Mouse (Mus musculus): ENCODE results near the gene Otop2. TPM values are rescaled to one million over a fixed set of nuclear protein-coding genes. Genes with fewer than 3 reads are reported as not detected.

The Otop2 gene
- polyA plus RNA-seq, 1 experiment from 2014 or later: not detected

GRCm38 (mm10) chr11:115274178-115274577, 32.8 kb upstream of the Otop2 start:
- Histone ChIP-seq H3K4me3 (ENCODE audit: low read depth, low read length) (no peak overlapping the region), H3K9ac (ENCODE audit: low read depth, low read length) (no peak overlapping the region), H3K4me2 (replicated peaks; ENCODE audit: low read depth, low read length) (no peak overlapping the region), H3K4me1 (replicated peaks; ENCODE audit: control insufficient read depth, insufficient read depth, low read length) (peaks cover 12% of the 10 kb centered on the region), H3K9me3 (ENCODE audit: control insufficient read depth, low read length) (no peaks in the 10 kb centered on the region), H3K27me3 (ENCODE audit: control insufficient read depth, insufficient read depth, low read length) (no peaks in the 10 kb centered on the region), H3K27ac (ENCODE audit: low read depth, low read length) (no peak overlapping the region), H3K36me3 (ENCODE audit: control insufficient read depth, insufficient read depth, low read length) (no peaks in the 10 kb centered on the region)
- 84% methylated on average over 7 of the region's 7 CpGs for WGBS
- no peak for ATAC-seq (ENCODE audit: low FRiP score)
- no peak for DNase-seq (ENCODE audit: low spot score)

GRCm38 (mm10) chr11:115274771-115275170, 32.2 kb upstream of the Otop2 start:
- ATAC-seq (ENCODE audit: low FRiP score) (no peak), DNase-seq (ENCODE audit: low spot score) (no peak)
- Histone ChIP-seq H3K9me3 (ENCODE audit: control insufficient read depth, low read length) (no peaks in the 10 kb centered on the region), H3K4me2 (replicated peaks; ENCODE audit: low read depth, low read length) (no peak overlapping the region), H3K4me1 (replicated peaks; ENCODE audit: control insufficient read depth, insufficient read depth, low read length) (peaks cover 10% of the 10 kb centered on the region), H3K27me3 (ENCODE audit: control insufficient read depth, insufficient read depth, low read length) (no peaks in the 10 kb centered on the region), H3K4me3 (ENCODE audit: low read depth, low read length) (no peak overlapping the region), H3K36me3 (ENCODE audit: control insufficient read depth, insufficient read depth, low read length) (no peaks in the 10 kb centered on the region), H3K9ac (ENCODE audit: low read depth, low read length) (no peak overlapping the region), H3K27ac (ENCODE audit: low read depth, low read length) (no peak overlapping the region)
- 93% methylated on average over 6 of the region's 6 CpGs for WGBS

GRCm38 (mm10) chr11:115275509-115275908, 31.5 kb upstream of the Otop2 start:
- no peak overlapping the region for H3K9ac ChIP-seq (ENCODE audit: low read depth, low read length)
- ATAC-seq (ENCODE audit: low FRiP score) (no peak), DNase-seq (ENCODE audit: low spot score) (no peak)
- no peak overlapping the region for H3K4me2 ChIP-seq (replicated peaks; ENCODE audit: low read depth, low read length)
- WGBS: 81% methylated on average over 6 of the region's 6 CpGs
- peaks cover 7% of the 10 kb centered on the region for H3K4me1 ChIP-seq (replicated peaks; ENCODE audit: control insufficient read depth, insufficient read depth, low read length)
- H3K36me3 ChIP-seq (ENCODE audit: control insufficient read depth, insufficient read depth, low read length): no peaks in the 10 kb centered on the region
- no peaks in the 10 kb centered on the region for H3K9me3 ChIP-seq (ENCODE audit: control insufficient read depth, low read length)
- H3K4me3 ChIP-seq (ENCODE audit: low read depth, low read length): no peak overlapping the region
- no peak overlapping the region for H3K27ac ChIP-seq (ENCODE audit: low read depth, low read length)
- H3K27me3 ChIP-seq (ENCODE audit: control insufficient read depth, insufficient read depth, low read length): no peaks in the 10 kb centered on the region

- DNase-seq (ENCODE audit: low spot score): no peak
- WGBS: 69% methylated on average over 3 of the region's 3 CpGs
These were observed 31.0 kb upstream of the Otop2 start for GRCm38 (mm10) chr11:115275954-115276353.

GRCm38 (mm10) chr11:115276780-115277603, 30.0 kb upstream of the Otop2 start, which contains the start of gene Fdxr:
TSS of gene Fdxr (minus strand) at chr11:115277050.
- Histone ChIP-seq H3K4me1 (replicated peaks; ENCODE audit: control insufficient read depth, insufficient read depth, low read length) (peaks cover 7% of the 10 kb centered on the region), H3K9ac (ENCODE audit: low read depth, low read length) (peak within 1 kb of the TSS; percentile 64), H3K9me3 (ENCODE audit: control insufficient read depth, low read length) (no peaks in the 10 kb centered on the region), H3K27me3 (ENCODE audit: control insufficient read depth, insufficient read depth, low read length) (no peaks in the 10 kb centered on the region), H3K4me2 (replicated peaks; ENCODE audit: low read depth, low read length) (peak within 1 kb of the TSS; percentile 64), H3K36me3 (ENCODE audit: control insufficient read depth, insufficient read depth, low read length) (no peaks in the 10 kb centered on the region), H3K27ac (ENCODE audit: low read depth, low read length) (peak within 1 kb of the TSS; percentile 74), H3K4me3 (ENCODE audit: low read depth, low read length) (peak within 1 kb of the TSS; percentile 46)
- ATAC-seq (ENCODE audit: low FRiP score) (peak; percentile 97), DNase-seq (ENCODE audit: low spot score) (peak; percentile 99)
- under 1% methylated on average over 42 of the region's 42 CpGs for WGBS

More at GRCm38 (mm10) chr11:115275954-115276353, 31.0 kb upstream of the Otop2 start:
- peak overlapping the region; percentile 46 for H3K4me3 ChIP-seq (ENCODE audit: low read depth, low read length)
- H3K27me3 ChIP-seq (ENCODE audit: control insufficient read depth, insufficient read depth, low read length): no peaks in the 10 kb centered on the region
- peaks cover 7% of the 10 kb centered on the region for H3K4me1 ChIP-seq (replicated peaks; ENCODE audit: control insufficient read depth, insufficient read depth, low read length)
- no peak for ATAC-seq (ENCODE audit: low FRiP score)
- H3K4me2 ChIP-seq (replicated peaks; ENCODE audit: low read depth, low read length): peak overlapping the region; percentile 64
- no peaks in the 10 kb centered on the region for H3K9me3 ChIP-seq (ENCODE audit: control insufficient read depth, low read length)
- peak overlapping the region; percentile 74; the same call in 1 of the 2 replicates for H3K27ac ChIP-seq (ENCODE audit: low read depth, low read length)
- peak overlapping the region; percentile 64 for H3K9ac ChIP-seq (ENCODE audit: low read depth, low read length)
- no peaks in the 10 kb centered on the region for H3K36me3 ChIP-seq (ENCODE audit: control insufficient read depth, insufficient read depth, low read length)

GRCm38 (mm10) chr11:115277604-115277975, 29.4 kb upstream of the Otop2 start:
- peak overlapping the region; percentile 46 for H3K4me3 ChIP-seq (ENCODE audit: low read depth, low read length)
- ATAC-seq (ENCODE audit: low FRiP score): no peak

GRCm38 (mm10) chr11:115278176-115278575, 28.8 kb upstream of the Otop2 start:
- no peak for DNase-seq (ENCODE audit: low spot score)
- H3K9me3 ChIP-seq (ENCODE audit: control insufficient read depth, low read length): no peaks in the 10 kb centered on the region
- no peak for ATAC-seq (ENCODE audit: low FRiP score)
- H3K4me2 ChIP-seq (replicated peaks; ENCODE audit: low read depth, low read length): no peak overlapping the region
- no peaks in the 10 kb centered on the region for H3K27me3 ChIP-seq (ENCODE audit: control insufficient read depth, insufficient read depth, low read length)
- no peak overlapping the region; the same call in 1 of the 2 replicates for H3K4me3 ChIP-seq (ENCODE audit: low read depth, low read length)
- no peak overlapping the region for H3K9ac ChIP-seq (ENCODE audit: low read depth, low read length)
- H3K27ac ChIP-seq (ENCODE audit: low read depth, low read length): no peak overlapping the region
- H3K36me3 ChIP-seq (ENCODE audit: control insufficient read depth, insufficient read depth, low read length): no peaks in the 10 kb centered on the region
- WGBS: 80% methylated on average over 6 of the region's 6 CpGs
- H3K4me1 ChIP-seq (replicated peaks; ENCODE audit: control insufficient read depth, insufficient read depth, low read length): peaks cover 7% of the 10 kb centered on the region

More at GRCm38 (mm10) chr11:115277604-115277975, 29.4 kb upstream of the Otop2 start:
- H3K9me3 ChIP-seq (ENCODE audit: control insufficient read depth, low read length): no peaks in the 10 kb centered on the region
- no peak for DNase-seq (ENCODE audit: low spot score)
- no peaks in the 10 kb centered on the region for H3K36me3 ChIP-seq (ENCODE audit: control insufficient read depth, insufficient read depth, low read length)
- WGBS: 23% methylated on average over 7 of the region's 7 CpGs
- H3K9ac ChIP-seq (ENCODE audit: low read depth, low read length): peak overlapping the region; percentile 44
- peak overlapping the region; percentile 55 for H3K4me2 ChIP-seq (replicated peaks; ENCODE audit: low read depth, low read length)
- no peaks in the 10 kb centered on the region for H3K27me3 ChIP-seq (ENCODE audit: control insufficient read depth, insufficient read depth, low read length)
- 0 out of 2 replicates have a peak overlapping the region, but pooled peaks have one; percentile 24 for H3K27ac ChIP-seq (ENCODE audit: low read depth, low read length)
- H3K4me1 ChIP-seq (replicated peaks; ENCODE audit: control insufficient read depth, insufficient read depth, low read length): peaks cover 7% of the 10 kb centered on the region

GRCm38 (mm10) chr11:115279726-115280125, 27.2 kb upstream of the Otop2 start:
- Histone ChIP-seq H3K27me3 (ENCODE audit: control insufficient read depth, insufficient read depth, low read length) (no peaks in the 10 kb centered on the region), H3K4me3 (ENCODE audit: low read depth, low read length) (no peak overlapping the region), H3K9ac (ENCODE audit: low read depth, low read length) (no peak overlapping the region), H3K27ac (ENCODE audit: low read depth, low read length) (no peak overlapping the region), H3K4me2 (replicated peaks; ENCODE audit: low read depth, low read length) (no peak overlapping the region), H3K4me1 (replicated peaks; ENCODE audit: control insufficient read depth, insufficient read depth, low read length) (peaks cover 7% of the 10 kb centered on the region), H3K36me3 (ENCODE audit: control insufficient read depth, insufficient read depth, low read length) (no peaks in the 10 kb centered on the region), H3K9me3 (ENCODE audit: control insufficient read depth, low read length) (no peaks in the 10 kb centered on the region)
- DNase-seq (ENCODE audit: low spot score): no peak
- WGBS: 67% methylated on average over 1 of the region's 1 CpGs
- no peak for ATAC-seq (ENCODE audit: low FRiP score)

GRCm38 (mm10) chr11:115282295-115282694, 24.7 kb upstream of the Otop2 start:
- H3K9ac ChIP-seq (ENCODE audit: low read depth, low read length): no peak overlapping the region
- H3K36me3 ChIP-seq (ENCODE audit: control insufficient read depth, insufficient read depth, low read length): no peaks in the 10 kb centered on the region
- WGBS: 76% methylated on average over 8 of the region's 8 CpGs
- H3K4me3 ChIP-seq (ENCODE audit: low read depth, low read length): no peak overlapping the region
- H3K4me1 ChIP-seq (replicated peaks; ENCODE audit: control insufficient read depth, insufficient read depth, low read length): no peaks in the 10 kb centered on the region; the same call in 1 of the 2 replicates
- no peak for ATAC-seq (ENCODE audit: low FRiP score)
- no peaks in the 10 kb centered on the region for H3K9me3 ChIP-seq (ENCODE audit: control insufficient read depth, low read length)
- no peak for DNase-seq (ENCODE audit: low spot score)
- H3K27ac ChIP-seq (ENCODE audit: low read depth, low read length): no peak overlapping the region
- H3K4me2 ChIP-seq (replicated peaks; ENCODE audit: low read depth, low read length): no peak overlapping the region
- no peaks in the 10 kb centered on the region for H3K27me3 ChIP-seq (ENCODE audit: control insufficient read depth, insufficient read depth, low read length)

All from hindbrain, embryonic 11.5 days (tissue).